Mouse (Mus musculus): ENCODE data around the gene Camk1d. TPM values are rescaled to one million over a fixed set of nuclear protein-coding genes. Genes with fewer than 3 reads are reported as not detected.
"Not testable (repeated sequence)": the region's sequence is repeated elsewhere in the genome, so short reads cannot be mapped to it uniquely, and the experiment has no call there.

Camk1d gene
- total and polyA plus RNA-seq, 3 experiments, result 4.6 to 12.4 (median 4.8) TPM

DNA sequence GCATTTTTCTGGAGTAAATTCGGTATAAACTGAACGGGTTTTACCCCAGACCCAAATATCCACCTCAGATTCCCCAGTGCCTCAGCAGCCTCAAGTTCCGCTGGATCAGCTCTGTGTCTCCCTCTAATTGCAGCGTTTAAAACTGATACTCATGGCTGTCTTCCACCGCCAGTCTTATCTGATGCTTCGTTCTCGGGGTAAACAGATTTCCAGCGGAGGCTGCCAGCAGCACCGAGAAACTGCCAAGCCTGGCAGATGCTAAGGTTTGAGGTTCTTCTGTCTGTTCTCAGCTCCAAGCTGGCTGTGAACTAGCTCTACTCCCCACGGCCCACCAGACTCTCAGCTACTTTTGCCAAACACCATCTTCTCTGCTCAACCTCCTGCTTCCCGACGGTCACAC is 464.3 kb downstream of the Camk1d start:
- no peak overlapping the region for H3K4me3 ChIP-seq (replicated peaks in 1 of 3; ENCODE audit: low read depth in 2 of 3, low read length in 2 of 3, poor library complexity in 1 of 3)
- in situ Hi-C loops (cut with MboI; ENCODE audit: low pct_ligation_motif_present, low pct_unique_long_range_greater_than_20kb, low sequenced_read_pairs), result no loop called here
- H3K27me3 ChIP-seq (replicated peaks), result no peaks in the 10 kb centered on the region
- dilution Hi-C loops (cut with MboI; ENCODE audit: extremely low pct_ligation_motif_present, extremely low pct_unique_long_range_greater_than_20kb, low sequenced_read_pairs), result no loop called here
- no peaks in the 10 kb centered on the region for H3K79me2 ChIP-seq (replicated peaks; ENCODE audit: control insufficient read depth, extremely low read depth, insufficient read depth, poor library complexity, severe bottlenecking)
- no peaks in the 10 kb centered on the region for H3K9me3 ChIP-seq (replicated peaks; ENCODE audit: low read length)
- H3K4me2 ChIP-seq (ENCODE audit: insufficient read depth, low read depth, poor library complexity, severe bottlenecking), result no peak overlapping the region
- no peaks in the 10 kb centered on the region for H3K36me3 ChIP-seq (replicated peaks in 1 of 2; ENCODE audit: control insufficient read depth in 1 of 2, insufficient read depth in 1 of 2, low read length in 1 of 2)
- H3K27ac ChIP-seq (ENCODE audit: insufficient read depth, low read depth), result no peak overlapping the region
- no peak overlapping the region for H3K9ac ChIP-seq (ENCODE audit: insufficient read depth, low read depth)
- DNase-seq (ENCODE audit: extremely low read depth), result no peak
- H3K4me1 ChIP-seq (ENCODE audit: control insufficient read depth in 1 of 2, insufficient read depth in 2 of 2), result peaks cover 0 to 6% of the 10 kb centered on the region in 2 experiments; a peak in 2 of 4 replicates
- TF ChIP-seq NELFE (IDR thresholded peaks at IDR 0.05; ENCODE audit: low read depth, low read length) (no peak), NRF1 (IDR thresholded peaks at IDR 0.05; ENCODE audit: low read depth, low read length) (no peak), ELF1 (IDR thresholded peaks at IDR 0.05; ENCODE audit: low read depth, low read length) (no peak), ZC3H11A (IDR thresholded peaks at IDR 0.05; ENCODE audit: low read depth, low read length) (no peak), MEF2A (IDR thresholded peaks at IDR 0.05; ENCODE audit: borderline replicate concordance, low read depth, low read length) (no peak), E2F4 (IDR thresholded peaks at IDR 0.05; ENCODE audit: insufficient replicate concordance, low read depth, low read length) (no peak), TCF12 (IDR thresholded peaks at IDR 0.05; ENCODE audit: low read depth, low read length) (no peak), MXI1 (IDR thresholded peaks at IDR 0.05; ENCODE audit: low read depth, low read length) (no peak), POLR2A (IDR thresholded peaks at IDR 0.05; ENCODE audit: low read depth, low read length) (no peak)

DNA sequence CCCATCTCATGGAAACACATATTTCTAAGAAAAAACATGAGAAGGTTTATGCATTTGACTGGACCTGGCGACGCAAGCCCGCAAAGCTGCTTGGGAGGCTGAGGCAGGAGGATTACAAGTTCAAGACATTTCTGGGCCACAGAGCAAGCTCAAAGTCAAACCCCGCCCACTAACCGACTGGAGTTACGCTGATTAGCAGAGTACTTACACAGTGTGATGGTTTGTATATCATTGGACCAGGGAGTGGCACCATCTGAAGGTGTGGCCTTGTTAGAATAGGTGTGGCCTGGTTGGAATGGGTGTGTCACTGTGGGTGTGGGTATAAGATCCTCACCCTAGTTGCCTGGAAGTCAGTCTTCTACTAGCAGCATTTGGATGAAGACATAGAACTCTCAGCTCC is 465.1 kb downstream of the Camk1d start:
- dilution Hi-C loops (cut with MboI; ENCODE audit: extremely low pct_ligation_motif_present, extremely low pct_unique_long_range_greater_than_20kb, low sequenced_read_pairs); H3K4me3 ChIP-seq (replicated peaks in 1 of 3; ENCODE audit: low read depth in 2 of 3, low read length in 2 of 3, poor library complexity in 1 of 3); H3K79me2 ChIP-seq (replicated peaks; ENCODE audit: control insufficient read depth, extremely low read depth, insufficient read depth, poor library complexity, severe bottlenecking); H3K36me3 ChIP-seq (replicated peaks in 1 of 2; ENCODE audit: control insufficient read depth in 1 of 2, insufficient read depth in 1 of 2, low read length in 1 of 2); DNase-seq (ENCODE audit: extremely low read depth); H3K4me1 ChIP-seq (ENCODE audit: control insufficient read depth in 1 of 2, insufficient read depth in 2 of 2); H3K27ac ChIP-seq (ENCODE audit: insufficient read depth, low read depth); H3K27me3 ChIP-seq (replicated peaks); H3K9ac ChIP-seq (ENCODE audit: insufficient read depth, low read depth); in situ Hi-C loops (cut with MboI; ENCODE audit: low pct_ligation_motif_present, low pct_unique_long_range_greater_than_20kb, low sequenced_read_pairs); H3K9me3 ChIP-seq (replicated peaks; ENCODE audit: low read length); H3K4me2 ChIP-seq (ENCODE audit: insufficient read depth, low read depth, poor library complexity, severe bottlenecking): not testable (repeated sequence)

Other genes starting within 250 kb of the Camk1d start
- gene Nudt5, start 130.5 kb upstream of the Camk1d start, total RNA-seq (2012; rRNA removed), result 102 and 123 TPM in 2 replicates
- 245 and 270 TPM in 2 replicates for gene Nudt5, start 130.5 kb upstream of the Camk1d start, total RNA-seq (2014; rRNA removed)
- 128 and 149 TPM in 2 replicates for gene Nudt5, start 130.5 kb upstream of the Camk1d start, polyA plus RNA-seq (2012; ENCODE audit: insufficient read length, low read depth)
- gene Cdc123, start 130.6 kb upstream of the Camk1d start, total RNA-seq (2012; rRNA removed), result 164 and 199 TPM in 2 replicates
- gene Cdc123, start 130.6 kb upstream of the Camk1d start, total RNA-seq (2014; rRNA removed), result 215 and 230 TPM in 2 replicates
- 291 and 339 TPM in 2 replicates for gene Cdc123, start 130.6 kb upstream of the Camk1d start, polyA plus RNA-seq (2012; ENCODE audit: insufficient read length, low read depth)
- 0.50 and 1.1 TPM in 2 replicates for gene Gm13199, start 148.4 kb upstream of the Camk1d start, total RNA-seq (2012; rRNA removed)
- gene Gm13199, start 148.4 kb upstream of the Camk1d start, total RNA-seq (2014; rRNA removed), result 0.47 and 0.85 TPM in 2 replicates
- gene Gm13199, start 148.4 kb upstream of the Camk1d start, polyA plus RNA-seq (2012; ENCODE audit: insufficient read length, low read depth), result 2.7 and 4.1 TPM in 2 replicates
- 20.8 and 23.3 TPM in 2 replicates for gene Sec61a2, start 180.9 kb upstream of the Camk1d start, total RNA-seq (2012; rRNA removed)
- gene Sec61a2, start 180.9 kb upstream of the Camk1d start, total RNA-seq (2014; rRNA removed), result 44.6 and 53.8 TPM in 2 replicates
- 46.2 and 53.5 TPM in 2 replicates for gene Sec61a2, start 180.9 kb upstream of the Camk1d start, polyA plus RNA-seq (2012; ENCODE audit: insufficient read length, low read depth)
- gene Dhtkd1, start 228.3 kb upstream of the Camk1d start, total RNA-seq (2012; rRNA removed), result 0.21 and 0.38 TPM in 2 replicates
- gene Dhtkd1, start 228.3 kb upstream of the Camk1d start, total RNA-seq (2014; rRNA removed), result 0.11 and 0.35 TPM in 2 replicates
- 0.15 and 0.17 TPM in 2 replicates for gene Dhtkd1, start 228.3 kb upstream of the Camk1d start, polyA plus RNA-seq (2012; ENCODE audit: insufficient read length, low read depth)
- gene Upf2, start 237.0 kb upstream of the Camk1d start, total RNA-seq (2012; rRNA removed), result 9.3 and 11.7 TPM in 2 replicates
- 11.8 and 13.4 TPM in 2 replicates for gene Upf2, start 237.0 kb upstream of the Camk1d start, total RNA-seq (2014; rRNA removed)
- gene Upf2, start 237.0 kb upstream of the Camk1d start, polyA plus RNA-seq (2012; ENCODE audit: insufficient read length, low read depth), result 27.0 and 30.4 TPM in 2 replicates